Mouse (Mus musculus) ES-Bruce4 (cell line): ENCODE data around the gene Nfe2l2.

Experiments used
- CTCF ChIP-seq: IDR thresholded peaks from one replicate; pipeline ENCODE4 v1.8.1; 2011; ENCODE audit warnings: low read depth, low read length
- EP300 ChIP-seq: IDR thresholded peaks from 2 replicates; pipeline ENCODE4 v1.6.1; 2011; ENCODE audit warnings: low read depth, low read length; ENCODE audit not compliant: insufficient read depth
- POLR2A ChIP-seq: IDR thresholded peaks from one replicate; pipeline ENCODE4 v1.8.1; 2011; ENCODE audit warnings: low read length; ENCODE audit not compliant: insufficient read depth

- TF ChIP-seq EP300 (no peak), POLR2A (no peak), CTCF (no peak)
Observed at GRCm38 (mm10) chr2:75671337-75671660, 33.1 kb downstream of the Nfe2l2 start.
